Mouse (Mus musculus) MEL (cell line): Measurements from ENCODE around the gene Gm20521.

Experiments used
- CTCF ChIP-seq, 3 experiments: IDR thresholded peaks in 2 of 3; conservative IDR thresholded peaks in 1 of 3; 2 replicates each; pipeline ENCODE4 v1.5.1; 2011 to 2012; ENCODE audit warnings: low read length in 3 of 3, low read depth in 2 of 3, mild to moderate bottlenecking in 2 of 3, improper control_type of control experiment in 1 of 3, inconsistent platforms in 1 of 3, mixed read lengths in 1 of 3, moderate library complexity in 1 of 3; ENCODE audit not compliant: control insufficient read depth in 1 of 3, insufficient read depth in 1 of 3, poor library complexity in 1 of 3, severe bottlenecking in 1 of 3
- E2F4 ChIP-seq: IDR thresholded peaks from 2 replicates; pipeline ENCODE4 v1.6.1; 2011; ENCODE audit warnings: low read depth, low read length, improper control_type of control experiment, borderline replicate concordance
- HCFC1 ChIP-seq: IDR thresholded peaks from 2 replicates; pipeline ENCODE4 v1.6.1; 2012; ENCODE audit warnings: low read depth, mild to moderate bottlenecking, inconsistent platforms, low read length, improper control_type of control experiment, moderate library complexity
- POLR2A ChIP-seq, 2 experiments: IDR thresholded peaks; 2 replicates each; pipeline ENCODE4 v1.6.1; 2011 to 2012; ENCODE audit warnings: low read length in 2 of 2, mild to moderate bottlenecking in 2 of 2, control low read depth in 1 of 2, improper control_type of control experiment in 1 of 2, low read depth in 1 of 2, moderate library complexity in 1 of 2; ENCODE audit not compliant: control insufficient read depth in 1 of 2, insufficient read depth in 1 of 2, poor library complexity in 1 of 2
- POLR2AphosphoS5 ChIP-seq: IDR thresholded peaks from 2 replicates; pipeline ENCODE4 v1.6.1; 2012; ENCODE audit warnings: low read depth, borderline replicate concordance, mild to moderate bottlenecking, inconsistent platforms, low read length, moderate library complexity, mixed read lengths
- USF1 ChIP-seq: IDR thresholded peaks from 2 replicates; pipeline ENCODE4 v1.6.1; 2014; ENCODE audit warnings: low read depth, mild to moderate bottlenecking, inconsistent platforms, low read length, improper control_type of control experiment, moderate library complexity

- TF ChIP-seq HCFC1 (no peak), POLR2A (IDR thresholded peaks at IDR 0.05; ENCODE audit: control insufficient read depth in 1 of 2, insufficient read depth in 1 of 2, low read depth in 1 of 2, low read length in 2 of 2, poor library complexity in 1 of 2) (no peak), CTCF (IDR thresholded peaks at IDR 0.05 in 2 of 3, conservative IDR thresholded peaks at IDR 0.05 in 1 of 3; ENCODE audit: control insufficient read depth in 1 of 3, insufficient read depth in 1 of 3, low read depth in 2 of 3, low read length in 3 of 3, poor library complexity in 1 of 3, severe bottlenecking in 1 of 3) (no peak), E2F4 (no peak), POLR2AphosphoS5 (no peak), USF1 (no peak)
Measured at GRCm38 (mm10) chr14:54943971-54944370, 60.7 kb downstream of the Gm20521 start.
